Mouse (Mus musculus): Measurements from ENCODE around the gene Dph2.

Dph2 gene

DNA sequence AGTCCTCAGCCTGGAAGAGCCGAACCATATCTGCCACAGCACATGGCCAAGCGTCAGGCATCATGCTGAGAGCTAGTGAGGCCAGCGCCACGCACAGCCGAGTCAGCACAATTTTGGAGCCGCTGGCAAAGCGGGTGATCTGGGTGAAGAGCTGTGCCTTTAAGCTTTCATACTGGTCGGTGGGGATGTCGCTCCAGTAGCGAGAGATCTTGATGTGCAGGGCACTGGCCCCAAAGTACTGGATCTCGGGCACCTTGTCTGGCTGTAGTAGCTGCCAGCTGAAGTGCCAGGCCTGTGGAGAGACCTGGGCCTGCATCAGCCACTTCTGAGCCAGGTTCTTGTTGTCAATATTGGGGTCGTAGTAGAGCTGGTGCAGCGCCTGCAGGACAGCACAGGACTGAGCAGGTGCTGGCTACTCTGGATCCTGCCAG, 20.3 kb upstream of the Dph2 start:
- no peak for DNase-seq (ENCODE audit: low spot score in 2 of 2)

DNA sequence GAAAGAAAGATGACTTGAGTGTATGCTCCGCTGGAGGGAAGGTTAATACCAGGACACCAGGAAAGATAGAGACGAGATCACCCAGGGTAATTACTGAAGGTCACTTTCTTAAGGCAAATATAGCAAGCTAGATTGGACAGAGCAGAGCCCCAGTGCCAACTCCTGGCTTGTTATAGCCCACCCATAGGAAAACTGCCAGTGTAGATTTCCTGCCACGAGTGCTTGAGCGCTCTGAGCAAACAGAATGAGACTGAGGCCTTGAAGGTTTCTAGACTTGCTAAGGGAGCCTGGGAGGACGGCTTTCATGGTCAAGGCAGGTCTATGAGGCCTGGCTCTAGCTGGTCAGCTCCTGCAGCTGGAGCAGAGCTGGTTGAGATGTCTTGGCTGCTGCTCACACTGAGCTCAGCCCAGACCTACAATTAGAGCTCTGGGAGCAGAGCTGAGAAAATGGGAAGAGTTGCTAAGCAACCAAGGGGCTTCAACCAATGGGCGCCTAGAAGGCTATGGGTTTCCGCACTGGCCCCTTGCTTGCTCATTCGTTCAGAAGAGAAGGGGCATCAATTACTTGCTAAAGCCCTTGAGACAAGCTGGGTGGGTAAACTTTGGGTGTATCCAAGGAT, 17.1 kb upstream of the Dph2 start:
- peak; percentile 73 to 87 for DNase-seq (ENCODE audit: low spot score in 2 of 2)

DNA sequence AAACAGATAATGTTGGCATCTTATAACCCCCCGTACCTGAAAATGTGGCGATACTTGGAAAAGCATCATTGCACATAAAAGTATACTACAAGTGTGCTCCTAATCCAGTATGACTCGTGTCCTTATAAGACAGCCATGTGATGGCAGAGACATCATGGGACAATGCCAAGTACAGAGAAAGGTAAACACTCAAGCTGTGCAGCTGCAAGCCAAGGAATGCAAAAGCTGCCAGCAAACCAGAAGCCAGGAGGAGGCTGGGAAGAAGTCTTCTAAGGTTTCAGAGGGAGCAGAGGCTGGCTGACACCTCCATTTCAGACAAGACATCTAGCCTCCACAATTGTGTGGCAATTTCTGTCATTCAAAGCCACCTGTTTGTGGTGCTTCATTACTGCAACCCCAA, 14.4 kb upstream of the Dph2 start:
- DNase-seq (ENCODE audit: low spot score in 2 of 2) = no peak

DNA sequence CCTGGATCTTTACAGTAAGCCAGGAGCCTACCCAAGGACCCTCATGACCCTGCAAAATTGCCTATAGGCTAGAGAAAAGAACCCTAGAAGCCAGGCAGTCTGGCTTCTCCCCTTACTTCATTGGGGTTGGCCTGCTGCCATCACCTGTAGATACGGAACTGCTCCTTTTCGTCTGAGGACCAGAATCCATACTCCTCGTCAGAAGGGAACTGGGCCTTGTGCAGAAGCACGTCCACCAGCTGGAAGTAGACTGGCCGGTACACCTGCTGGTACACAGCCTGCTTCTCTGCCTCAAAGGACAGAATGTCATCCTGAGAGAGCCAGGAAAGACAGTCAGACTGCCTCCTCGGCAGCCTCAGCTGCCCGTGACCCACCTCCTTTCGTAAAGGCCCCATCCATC, 12.9 kb upstream of the Dph2 start:
- peak in 1 of 2 experiments; percentile 28 for DNase-seq (ENCODE audit: low spot score in 2 of 2)

DNA sequence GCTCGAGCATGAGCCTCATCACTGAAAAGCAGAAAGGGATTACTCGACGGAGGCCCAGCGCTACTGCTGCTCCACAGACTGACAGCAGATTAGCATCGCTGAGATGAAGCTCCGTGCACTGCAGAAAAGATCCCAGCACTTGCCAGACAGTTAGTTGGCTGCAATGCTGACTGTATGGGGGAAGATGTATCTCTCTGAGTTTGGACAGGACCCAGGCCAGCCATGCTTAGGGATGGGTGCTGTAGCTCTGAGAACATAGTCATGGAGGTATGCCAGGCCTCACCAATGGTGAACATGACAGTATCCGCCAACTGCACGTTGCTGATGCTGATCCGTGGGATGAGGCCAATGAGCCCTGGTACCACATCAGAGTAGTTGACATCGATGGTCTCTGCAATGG, 12.3 kb upstream of the Dph2 start:
- DNase-seq (ENCODE audit: low spot score in 2 of 2) = peak; percentile 63 to 74

DNA sequence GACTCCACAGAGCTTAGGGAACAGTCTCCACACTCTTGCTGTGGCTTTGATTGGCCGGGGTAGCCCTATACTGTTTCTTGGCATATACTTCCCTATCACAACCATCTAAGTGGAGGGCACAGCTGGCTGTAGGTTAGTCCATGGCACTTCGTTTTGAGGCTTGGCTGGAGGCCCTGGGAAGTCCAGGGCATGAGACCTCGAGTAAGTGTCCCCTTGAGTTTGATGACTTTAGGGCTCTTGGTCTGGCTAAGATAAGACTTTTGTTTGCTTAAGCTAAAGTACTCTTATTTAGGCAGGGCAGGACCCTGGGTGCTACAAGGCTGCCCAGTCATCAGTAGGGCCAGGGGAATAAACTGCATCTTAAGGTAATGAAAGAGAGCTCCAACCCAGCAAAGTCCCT, 6.3 kb upstream of the Dph2 start:
- no peak for DNase-seq (ENCODE audit: low spot score in 2 of 2)

DNA sequence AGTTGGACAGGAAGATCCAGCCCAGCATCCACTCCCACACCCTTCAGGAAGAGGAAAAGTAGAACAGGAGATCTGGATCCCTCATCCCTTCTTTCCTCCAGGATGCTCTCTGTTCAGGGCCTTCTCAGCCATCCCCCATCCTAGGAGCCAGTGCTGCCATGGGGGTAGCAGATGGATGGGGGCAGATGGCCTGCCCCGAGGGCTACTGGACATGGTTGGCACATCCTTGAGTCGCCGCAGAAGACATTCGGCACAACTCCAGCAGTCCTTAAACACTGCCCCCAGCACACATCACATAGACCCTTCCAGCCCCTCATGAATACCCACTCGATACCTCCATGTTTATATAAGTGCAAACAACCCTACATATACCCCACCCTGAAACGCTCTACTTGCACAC, 4.2 kb upstream of the Dph2 start:
- no peak for DNase-seq (ENCODE audit: low spot score in 2 of 2)

DNA sequence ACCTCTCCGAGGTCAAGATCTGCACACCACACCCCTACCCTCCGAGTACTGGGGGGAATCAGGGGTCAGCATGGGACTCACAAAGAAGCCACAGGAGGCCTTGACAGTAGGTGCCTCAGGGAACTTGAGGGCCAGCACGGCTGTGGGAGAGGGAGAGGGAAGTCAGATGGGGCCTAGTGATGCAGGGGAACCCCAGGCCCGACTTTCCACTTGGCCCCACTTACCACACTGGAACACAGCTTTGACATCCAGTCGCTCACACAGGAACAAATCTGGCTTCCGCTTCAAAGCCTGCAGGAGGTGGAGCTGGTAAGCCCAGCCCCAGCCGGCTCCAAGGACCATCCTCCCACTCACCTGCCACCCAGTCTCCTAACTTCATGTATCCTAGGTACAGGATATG, 3.5 kb upstream of the Dph2 start:
- no peak for DNase-seq (ENCODE audit: low spot score in 2 of 2)

DNA sequence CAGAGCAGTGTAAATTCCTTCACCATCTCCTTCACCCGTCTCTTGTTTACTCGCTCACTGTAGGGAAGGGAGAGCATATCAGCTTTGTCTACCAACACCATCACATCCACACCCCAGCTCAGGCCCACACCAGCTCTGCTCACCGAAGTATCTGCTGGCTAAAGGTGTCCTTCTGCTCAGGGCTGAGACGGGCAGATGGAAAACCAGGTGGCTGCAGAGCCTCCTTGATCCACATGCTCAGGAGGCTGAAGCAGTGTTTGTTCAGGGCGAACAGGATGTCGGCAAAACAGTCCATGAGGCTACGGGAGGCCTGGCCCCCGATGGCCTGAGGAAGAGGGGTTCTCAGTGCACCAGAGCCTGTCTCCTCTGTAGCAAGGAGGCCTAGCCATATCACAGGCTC, 2.8 kb upstream of the Dph2 start:
- DNase-seq (ENCODE audit: low spot score in 2 of 2) = no peak

DNA sequence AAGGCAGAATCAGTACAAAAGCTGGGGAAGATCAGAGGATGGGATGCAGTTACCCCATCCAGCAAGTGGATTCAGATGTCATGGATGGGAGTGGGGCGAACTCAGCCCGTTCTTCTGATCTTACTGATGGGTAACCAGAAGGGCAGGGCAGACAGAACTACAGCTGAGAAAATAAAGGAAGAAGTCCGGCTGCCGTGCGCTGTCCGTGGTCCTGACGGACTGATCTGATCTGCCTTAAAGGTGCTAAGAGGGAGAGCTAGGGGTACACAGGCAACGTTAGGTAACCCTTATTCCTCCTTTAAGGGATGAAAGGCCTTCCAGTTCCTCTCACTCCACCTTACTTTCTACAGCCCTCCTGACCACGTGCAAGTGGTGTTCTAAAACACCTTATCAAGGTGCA, 1.5 kb upstream of the Dph2 start:
- DNase-seq (ENCODE audit: low spot score in 2 of 2) = no peak

DNA sequence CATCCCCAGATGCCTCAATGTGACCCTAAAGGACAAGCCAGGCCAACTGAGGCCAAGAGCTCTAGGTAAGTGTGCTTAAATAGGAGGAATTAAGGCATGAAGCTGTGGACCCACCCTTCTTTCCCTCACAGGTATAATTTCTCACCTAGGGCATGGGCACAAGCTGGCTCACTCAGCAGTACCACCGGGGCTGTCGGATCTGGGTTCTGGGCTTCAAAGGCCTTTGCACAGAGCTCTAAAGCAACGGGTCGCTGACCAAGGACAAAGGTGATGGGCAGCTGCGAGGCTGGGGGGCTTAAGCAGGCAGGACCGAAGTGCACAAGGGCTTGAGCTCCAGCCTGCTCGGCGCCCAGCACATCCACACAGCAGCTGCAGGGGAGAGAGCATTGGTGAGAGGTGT, 1.1 kb downstream of the Dph2 start:
- peak in 1 of 2 experiments; percentile 44 for DNase-seq (ENCODE audit: low spot score in 2 of 2)

DNA sequence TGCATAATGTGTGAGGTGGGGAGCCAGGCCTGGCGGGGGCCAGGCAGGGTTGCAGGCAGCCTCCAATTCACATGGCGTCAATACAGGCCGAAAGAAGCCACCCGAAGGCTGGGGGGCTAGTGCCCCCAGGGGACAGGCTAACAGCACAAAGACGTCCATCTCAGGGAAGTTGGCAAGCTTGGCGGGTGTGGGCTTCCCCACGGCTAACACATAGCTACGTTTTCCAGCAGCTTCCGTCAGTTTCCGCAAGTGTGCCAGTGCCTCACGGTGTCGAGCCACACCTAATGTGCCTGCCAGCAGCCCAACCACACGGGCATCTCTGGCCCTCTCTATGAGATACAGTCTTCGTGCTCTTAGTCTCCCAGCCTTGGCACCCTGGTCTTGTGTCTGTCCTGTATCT, 1.8 kb downstream of the Dph2 start:
- peak; percentile 30 to 33 for DNase-seq (ENCODE audit: low spot score in 2 of 2)

DNA sequence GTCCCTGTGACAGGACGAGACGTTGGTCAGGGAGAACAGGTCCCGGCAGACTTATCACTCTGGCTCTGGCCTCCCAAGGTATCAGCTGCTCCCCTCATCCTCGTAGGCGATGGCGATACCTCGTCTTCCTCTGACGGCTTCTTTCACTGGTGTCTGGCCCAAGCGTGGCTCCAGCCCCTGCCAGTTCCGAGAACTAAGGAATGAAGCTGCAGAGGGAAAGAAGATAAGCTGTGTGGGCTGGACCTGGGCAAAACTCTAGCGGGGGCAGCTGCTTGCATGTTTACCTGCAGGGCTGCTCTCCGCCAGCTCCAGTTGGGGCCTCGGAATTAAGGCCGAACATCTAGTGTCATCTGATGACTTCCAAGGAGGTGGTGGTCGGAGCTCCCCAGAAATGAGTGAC, 2.4 kb downstream of the Dph2 start:
- peak in 1 of 2 experiments; percentile 40 for DNase-seq (ENCODE audit: low spot score in 2 of 2)

DNA sequence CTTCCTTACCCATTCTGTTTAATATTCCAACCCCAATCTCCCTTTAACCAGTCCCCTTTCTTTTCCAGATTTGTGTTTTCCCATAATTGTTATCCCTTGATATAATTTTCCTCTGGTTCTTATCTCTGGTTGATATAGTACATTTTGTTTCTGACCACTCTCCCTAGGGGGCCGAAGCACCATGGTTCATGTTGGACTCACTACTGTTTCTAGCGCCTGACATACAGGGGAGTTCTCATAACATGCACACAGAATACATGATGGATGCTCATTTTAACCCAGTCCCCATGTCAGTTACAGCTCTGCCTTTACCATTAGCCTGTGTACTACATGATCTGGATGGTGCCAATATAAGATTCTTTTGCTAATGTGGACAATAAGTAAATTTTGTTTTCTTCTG, 3.9 kb downstream of the Dph2 start:
- no peak for DNase-seq (ENCODE audit: low spot score in 2 of 2)

DNA sequence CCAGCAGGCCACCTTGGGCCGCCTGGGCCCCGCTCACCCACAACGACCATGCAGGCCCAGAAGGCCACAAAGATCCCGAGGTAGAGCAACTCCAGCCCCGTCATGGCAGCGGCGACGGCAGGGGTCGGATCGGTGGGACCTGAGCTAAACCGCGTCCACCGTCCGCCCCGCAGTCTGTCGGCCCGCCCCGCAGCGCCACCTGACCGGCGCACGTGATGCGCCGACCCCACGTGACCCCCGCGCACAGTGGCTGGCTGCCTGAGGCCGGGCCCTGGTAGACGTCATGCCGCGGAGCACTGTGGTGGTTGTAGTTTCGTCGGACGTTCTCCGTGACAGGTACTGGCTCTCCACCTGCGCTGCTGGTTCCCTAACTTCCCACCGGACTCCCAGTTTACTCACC, 4.7 kb downstream of the Dph2 start, which contains the start of gene Atp6v0b:
Atp6v0b (minus strand) TSS at position 201 of the 400 bp plus-strand sequence.
- DNase-seq (ENCODE audit: low spot score in 2 of 2) = peak; percentile 98

DNA sequence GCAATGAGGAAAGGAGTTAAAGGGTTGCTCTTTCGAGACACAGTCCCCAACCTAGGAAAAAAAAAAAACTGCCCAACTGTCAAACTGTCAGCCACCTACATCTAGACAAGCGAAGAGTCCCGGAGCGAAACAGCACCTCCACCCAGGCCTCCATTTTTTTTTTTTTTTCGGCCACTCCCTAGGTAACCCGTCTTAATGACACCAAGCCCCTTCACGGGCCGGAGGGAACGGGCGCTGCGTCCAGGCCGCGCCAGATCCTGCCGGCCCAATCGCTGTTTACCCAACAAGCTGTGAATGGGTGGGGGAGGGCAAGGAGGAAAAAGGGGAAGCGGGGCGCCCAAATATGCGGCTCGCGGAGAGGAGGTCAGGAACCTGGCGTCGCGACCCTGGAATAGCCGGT, 5.2 kb downstream of the Dph2 start:
- no peak for DNase-seq (ENCODE audit: low spot score in 2 of 2)

DNA sequence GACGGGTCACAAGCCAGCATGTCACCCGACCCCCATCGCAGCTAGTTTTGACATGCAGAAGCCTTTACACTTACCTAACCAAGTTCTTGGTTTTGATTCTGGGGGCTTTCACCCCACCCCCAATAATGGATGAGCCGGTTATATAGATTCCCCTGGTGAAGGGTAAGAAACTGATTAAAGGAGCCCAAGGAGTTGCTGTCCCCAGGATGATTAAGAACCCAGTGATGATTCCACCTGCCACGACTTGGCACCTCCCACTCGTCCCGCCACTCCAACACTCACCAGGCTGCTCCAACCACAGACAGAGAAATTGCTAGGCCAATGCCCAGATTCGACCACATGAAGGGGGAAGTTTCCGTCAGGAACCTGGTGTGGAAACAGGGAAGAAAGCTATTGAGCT, 5.8 kb downstream of the Dph2 start:
- no peak for DNase-seq (ENCODE audit: low spot score in 2 of 2)

DNA sequence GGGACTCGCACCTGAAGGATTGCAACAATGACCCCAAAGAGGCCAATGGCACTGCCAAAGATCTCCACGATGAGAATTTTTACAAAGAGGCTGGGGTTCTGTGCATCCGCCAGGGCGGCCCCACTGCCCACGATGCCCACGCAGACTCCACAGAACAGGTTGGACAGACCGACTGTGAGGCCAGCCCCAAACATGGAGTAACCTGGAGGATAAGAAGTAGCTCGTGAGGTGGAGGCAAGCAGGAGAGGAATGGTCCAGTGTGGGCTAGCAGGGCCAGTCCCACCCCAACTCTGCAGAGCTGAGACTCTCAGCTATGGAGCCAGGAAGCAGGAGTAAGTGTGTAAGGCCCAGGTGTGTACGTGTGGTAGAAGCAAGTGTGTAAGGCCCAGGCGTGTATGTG, 6.7 kb downstream of the Dph2 start:
- no peak for DNase-seq (ENCODE audit: low spot score in 2 of 2)

DNA sequence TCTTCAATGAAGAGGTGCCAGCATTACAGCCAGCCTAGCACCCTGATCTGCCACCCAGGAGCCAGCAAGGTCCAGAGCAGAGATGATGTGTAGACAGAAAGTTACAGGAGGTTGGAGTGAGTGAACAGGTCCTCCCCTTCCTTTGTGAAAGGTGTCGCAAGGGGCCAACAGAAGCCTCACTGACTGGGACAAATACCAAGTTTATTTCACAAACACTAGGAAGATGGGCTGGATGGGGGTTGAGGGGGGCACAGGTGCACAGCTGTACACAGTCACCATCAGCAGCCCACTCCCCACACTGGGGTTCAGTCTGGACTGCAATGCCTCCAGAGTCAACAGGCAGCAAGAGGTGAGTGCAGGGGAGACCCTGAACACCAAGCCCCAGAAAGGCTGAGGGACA, 7.7 kb downstream of the Dph2 start:
- DNase-seq (ENCODE audit: low spot score in 2 of 2) = no peak

DNA sequence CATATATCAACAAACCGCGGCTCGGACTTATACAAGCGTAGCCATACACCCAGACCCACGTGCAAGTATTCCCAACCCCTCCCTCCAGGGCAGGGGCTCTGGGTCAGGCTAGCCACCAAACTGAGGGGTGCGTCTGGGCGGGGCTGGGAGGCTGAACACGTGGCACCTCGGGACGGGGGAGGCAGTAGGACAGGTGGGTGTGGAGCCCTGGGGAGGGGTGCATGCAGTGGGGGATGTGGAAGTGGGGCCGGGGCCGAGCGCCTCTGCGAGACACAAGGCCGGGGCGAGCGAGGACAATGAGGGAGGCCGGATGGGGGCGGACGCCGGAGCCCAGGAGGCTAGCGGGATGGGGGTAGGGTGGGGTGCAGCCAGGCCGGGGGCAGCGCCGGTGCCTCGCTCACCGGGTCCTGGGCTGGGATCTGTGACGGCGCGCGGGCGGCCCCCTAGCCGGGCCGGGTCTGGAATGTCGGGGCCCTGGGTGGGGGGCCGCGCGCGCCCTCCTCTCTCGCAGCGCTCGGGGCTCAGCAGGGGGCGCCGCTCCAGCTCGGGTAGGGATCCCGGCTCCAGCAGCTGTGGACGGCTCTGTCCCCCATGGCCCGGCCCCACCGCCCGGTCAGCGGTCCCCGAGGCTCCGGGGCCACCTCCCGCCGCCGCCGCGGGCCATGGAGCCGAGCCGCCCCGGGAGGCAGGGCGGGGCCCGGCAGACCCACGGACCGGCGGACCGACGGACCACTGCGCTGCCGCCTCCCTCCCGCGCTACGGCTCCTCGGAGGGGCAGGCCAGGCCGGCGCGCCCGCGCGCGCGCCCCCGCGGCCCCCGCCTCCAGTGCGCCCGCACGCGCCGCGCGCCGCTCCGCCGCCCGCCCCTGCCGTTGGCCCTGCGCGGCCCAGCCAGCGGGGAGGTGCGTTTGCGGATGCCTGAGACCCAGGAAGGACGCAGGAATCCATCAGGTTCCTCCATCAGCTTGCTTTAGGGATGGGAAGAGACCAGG, 8.8 kb downstream of the Dph2 start, which contains the start of gene B4galt2:
B4galt2 (minus strand) TSS at position 787 of the 991 bp plus-strand sequence.
- DNase-seq (ENCODE audit: low spot score in 2 of 2) = peak; percentile 74 to 80

DNA sequence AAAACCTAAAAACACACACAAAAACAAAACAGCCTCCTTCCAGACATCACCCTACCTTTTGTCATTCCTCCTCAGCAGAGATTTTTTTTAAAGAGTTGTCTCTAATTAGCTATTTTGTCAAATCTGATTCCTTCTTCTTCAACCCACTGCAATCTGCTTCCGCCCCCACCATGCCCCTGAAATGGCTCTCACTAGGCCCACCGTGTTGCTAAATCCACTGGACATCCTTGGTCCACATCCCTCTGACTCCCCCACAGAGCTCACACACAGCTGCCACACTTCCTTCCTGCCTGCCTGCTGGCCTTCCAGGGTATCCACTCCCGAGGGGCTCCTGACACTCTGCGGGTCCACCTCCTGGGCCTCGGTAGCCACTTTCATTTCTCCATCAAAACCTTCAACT, 13.1 kb downstream of the Dph2 start:
- DNase-seq (ENCODE audit: low spot score in 2 of 2) = no peak

DNA sequence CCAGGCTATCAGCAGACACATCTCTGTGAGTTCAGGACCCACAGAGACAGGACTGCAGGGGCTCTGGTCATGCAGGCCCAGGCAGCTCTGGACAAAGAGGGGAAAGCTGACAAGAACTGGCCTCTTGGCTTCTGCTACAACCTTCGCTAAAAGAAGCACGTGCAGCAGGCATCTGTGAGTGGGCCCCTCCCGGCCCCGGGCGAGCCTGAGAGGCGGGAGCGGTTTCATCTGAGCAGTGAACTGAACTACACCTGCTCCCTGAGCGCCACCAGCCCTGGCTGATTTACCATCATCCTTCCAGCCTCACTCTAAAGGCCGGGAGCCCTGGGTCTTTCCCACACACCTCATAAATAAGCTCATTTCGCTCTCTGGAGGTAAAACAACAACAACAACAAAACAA, 13.5 kb downstream of the Dph2 start:
- DNase-seq (ENCODE audit: low spot score in 2 of 2) = no peak

DNA sequence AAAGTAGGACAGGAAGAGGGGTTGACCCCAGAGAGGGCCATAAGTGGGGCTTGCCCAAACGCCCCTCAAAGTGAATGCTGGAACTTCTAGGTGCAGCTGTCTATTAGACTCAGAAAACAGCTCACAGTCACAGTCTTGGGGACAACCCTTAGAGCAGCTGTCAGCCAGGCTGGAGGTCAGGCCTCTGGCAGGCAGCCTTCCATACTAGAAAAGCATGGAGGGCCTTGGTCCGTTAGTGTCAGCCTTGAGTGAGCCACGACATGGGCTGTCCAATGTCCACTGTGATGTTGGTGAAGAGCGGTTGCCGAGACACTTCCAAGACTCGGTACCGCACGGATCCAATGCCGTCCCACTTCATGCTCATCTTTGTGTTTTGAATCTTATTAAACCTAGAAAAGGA, 18.2 kb downstream of the Dph2 start:
- no peak for DNase-seq (ENCODE audit: low spot score in 2 of 2)

Measured in right cerebral cortex, postnatal 10 days (tissue).